Mouse (Mus musculus) liver, embryonic 16.5 days (tissue): Measurements from ENCODE around the gene Olfr550. TPM values are rescaled to one million over a fixed set of nuclear protein-coding genes. Genes with fewer than 3 reads are reported as not detected.
A peak's percentile ranks its signal among the peaks of the same experiment; 100 is the strongest.

Source experiments
- ATAC-seq: fragments of 200-750 bp; cut with Nextera tagmentation; 2 replicates; pipeline ENCODE4 v1.8.0; 2017; ENCODE audit warnings: low read depth, mild to moderate bottlenecking, moderate number of reproducible peaks, moderate library complexity
- H3K27ac ChIP-seq: fragments of 300-500 bp; sonication (generic); 2 replicates; pipeline ENCODE4 v1.5.1; 2014; ENCODE audit warnings: mild to moderate bottlenecking, low read length
- H3K27me3 ChIP-seq: fragments of 300-500 bp; sonication (generic); 2 replicates; pipeline ENCODE4 v1.6.1; 2014; ENCODE audit warnings: low read depth, low read length, mixed read lengths; ENCODE audit not compliant: control insufficient read depth, insufficient read depth
- H3K36me3 ChIP-seq: fragments of 300-500 bp; sonication (generic); 2 replicates; pipeline ENCODE4 v1.6.1; 2014; ENCODE audit warnings: mild to moderate bottlenecking; ENCODE audit not compliant: control insufficient read depth, insufficient read depth
- H3K4me1 ChIP-seq: fragments of 300-500 bp; sonication (generic); 2 replicates; pipeline ENCODE4 v1.6.1; 2014; ENCODE audit warnings: low read depth, low read length, mixed read lengths; ENCODE audit not compliant: control insufficient read depth
- H3K4me2 ChIP-seq: fragments of 300-500 bp; sonication (generic); 2 replicates; pipeline ENCODE4 v1.6.1; 2014; ENCODE audit warnings: low read depth, low read length, mixed read lengths
- H3K4me3 ChIP-seq: fragments of 300-500 bp; sonication (generic); 2 replicates; pipeline ENCODE4 v1.5.1; 2014; ENCODE audit warnings: low read depth, mild to moderate bottlenecking, low read length
- H3K9ac ChIP-seq: fragments of 300-500 bp; sonication (generic); 2 replicates; pipeline ENCODE4 v1.6.1; 2014; ENCODE audit warnings: low read depth, low read length
- H3K9me3 ChIP-seq: fragments of 300-500 bp; sonication (generic); replicated peaks from 2 replicates; pipeline ENCODE4 v1.6.1; 2016; ENCODE audit warnings: low read length; ENCODE audit not compliant: control insufficient read depth
- WGBS: fragments of 180-500 bp; shearing (Covaris S2); extraction: QIAGEN DNeasy Blood & Tissue Kit; methylation state at CpG from one replicate; pipeline ENCODE4 v1.1.7; 2014; ENCODE audit not compliant: insufficient replicate concordance; 5-methylcytosine and 5-hydroxymethylcytosine counted together
- polyA plus RNA-seq: library from polyadenylated mRNA; unstranded; fragments of >200 nt; fragmentation: Nextera tagmentation; extraction: Ambion mirVana; gene quantifications from 2 replicates; pipeline ENCODE4 v1.2.1, GENCODE M21; 2015

Gene Olfr550
- not detected in 2 replicates for polyA plus RNA-seq

- Histone ChIP-seq H3K4me3 (no peak within 1 kb of the TSS), H3K9me3 (no peaks in the 10 kb centered on the region), H3K4me1 (no peaks in the 10 kb centered on the region), H3K27ac (no peak within 1 kb of the TSS), H3K9ac (no peak within 1 kb of the TSS), H3K36me3 (no peaks in the 10 kb centered on the region), H3K27me3 (no peaks in the 10 kb centered on the region), H3K4me2 (no peak within 1 kb of the TSS)
- ATAC-seq, result no peak
- WGBS, result 80% methylated on average over 8 of the region's 8 CpGs
These were observed at the start of gene Olfr550 for GRCm38 (mm10) chr7:102571142-102571541. Olfr550 (plus strand) TSS chr7:102571442.

- H3K9me3 ChIP-seq, result no peaks in the 10 kb centered on the region
- H3K36me3 ChIP-seq, result no peaks in the 10 kb centered on the region
- no peak overlapping the region for H3K4me2 ChIP-seq
- no peaks in the 10 kb centered on the region for H3K27me3 ChIP-seq
- H3K4me3 ChIP-seq, result no peak overlapping the region
- 45% methylated on average over 1 of the region's 1 CpGs for WGBS
- H3K9ac ChIP-seq, result no peak overlapping the region
- H3K4me1 ChIP-seq, result no peaks in the 10 kb centered on the region
- no peak overlapping the region for H3K27ac ChIP-seq
- ATAC-seq, result no peak
These were observed 42.2 kb upstream of the Olfr550 start for GRCm38 (mm10) chr7:102529052-102529451.

- no peaks in the 10 kb centered on the region for H3K4me1 ChIP-seq
- no peak within 1 kb of the TSS for H3K9ac ChIP-seq
- no peaks in the 10 kb centered on the region for H3K9me3 ChIP-seq
- H3K27ac ChIP-seq, result no peak within 1 kb of the TSS
- H3K36me3 ChIP-seq, result no peaks in the 10 kb centered on the region
- H3K4me3 ChIP-seq, result no peak within 1 kb of the TSS
- no peak within 1 kb of the TSS for H3K4me2 ChIP-seq
- no peak for ATAC-seq
- H3K27me3 ChIP-seq, result no peaks in the 10 kb centered on the region
- WGBS, result 50% methylated on average over 1 of the region's 1 CpGs
These were observed 36.8 kb upstream of the Olfr550 start, which contains the start of gene Olfr547 for GRCm38 (mm10) chr7:102534449-102534848. Olfr547 (plus strand) TSS chr7:102534749.

GRCm38 (mm10) chr7:102540596-102540995 is 30.6 kb upstream of the Olfr550 start, which contains the start of gene Olfr548-ps1:
Olfr548-ps1 (plus strand) TSS chr7:102540896.
- no peak for ATAC-seq
- 59% methylated on average over 2 of the region's 2 CpGs for WGBS
- H3K9ac ChIP-seq, result no peak within 1 kb of the TSS

GRCm38 (mm10) chr7:102541251-102541650 is 30.0 kb upstream of the Olfr550 start:
- Histone ChIP-seq H3K9ac (no peak overlapping the region), H3K27ac (no peak overlapping the region), H3K4me2 (no peak overlapping the region), H3K4me1 (no peaks in the 10 kb centered on the region), H3K27me3 (no peaks in the 10 kb centered on the region), H3K36me3 (no peaks in the 10 kb centered on the region), H3K4me3 (no peak overlapping the region), H3K9me3 (no peaks in the 10 kb centered on the region)
- ATAC-seq, result no peak
- WGBS, result 28% methylated on average over 3 of the region's 3 CpGs

More at GRCm38 (mm10) chr7:102540596-102540995, 30.6 kb upstream of the Olfr550 start, which contains the start of gene Olfr548-ps1:
- Histone ChIP-seq H3K36me3 (no peaks in the 10 kb centered on the region), H3K4me1 (no peaks in the 10 kb centered on the region), H3K9me3 (no peaks in the 10 kb centered on the region), H3K27ac (no peak within 1 kb of the TSS), H3K27me3 (no peaks in the 10 kb centered on the region), H3K4me2 (no peak within 1 kb of the TSS), H3K4me3 (no peak within 1 kb of the TSS)

GRCm38 (mm10) chr7:102549570-102549969 is 21.7 kb upstream of the Olfr550 start, which contains the start of gene Olfr549:
Olfr549 (plus strand) TSS chr7:102549870.
- WGBS, result 74% methylated on average over 3 of the region's 3 CpGs
- no peak within 1 kb of the TSS for H3K4me3 ChIP-seq
- no peaks in the 10 kb centered on the region for H3K4me1 ChIP-seq
- no peak within 1 kb of the TSS for H3K27ac ChIP-seq
- no peak for ATAC-seq
- no peaks in the 10 kb centered on the region for H3K9me3 ChIP-seq
- H3K36me3 ChIP-seq, result no peaks in the 10 kb centered on the region
- no peaks in the 10 kb centered on the region for H3K27me3 ChIP-seq
- H3K9ac ChIP-seq, result no peak within 1 kb of the TSS
- no peak within 1 kb of the TSS for H3K4me2 ChIP-seq

- Histone ChIP-seq H3K4me1 (no peaks in the 10 kb centered on the region), H3K27me3 (no peaks in the 10 kb centered on the region), H3K9ac (no peak overlapping the region), H3K9me3 (no peaks in the 10 kb centered on the region), H3K27ac (no peak overlapping the region), H3K36me3 (no peaks in the 10 kb centered on the region), H3K4me3 (no peak overlapping the region), H3K4me2 (no peak overlapping the region)
- 50% methylated on average over 3 of the region's 3 CpGs for WGBS
- ATAC-seq, result no peak
These were observed 18.0 kb upstream of the Olfr550 start for GRCm38 (mm10) chr7:102553279-102553678.

GRCm38 (mm10) chr7:102564999-102565997 is 5.9 kb upstream of the Olfr550 start, which contains the start of gene Trim21:
Trim21 (minus strand) TSS chr7:102565486.
- peak within 1 kb of the TSS; percentile 41; the same call in 1 of the 2 replicates for H3K27ac ChIP-seq
- H3K4me2 ChIP-seq, result peak within 1 kb of the TSS; percentile 80

GRCm38 (mm10) chr7:102566219-102566618 is 5.0 kb upstream of the Olfr550 start:
- Histone ChIP-seq H3K27ac (no peak overlapping the region), H3K9ac (no peak overlapping the region), H3K4me2 (no peak overlapping the region), H3K9me3 (no peaks in the 10 kb centered on the region), H3K27me3 (no peaks in the 10 kb centered on the region), H3K4me3 (no peak overlapping the region), H3K36me3 (peaks cover 3% of the 10 kb centered on the region), H3K4me1 (peaks cover 10% of the 10 kb centered on the region)
- ATAC-seq, result no peak
- 70% methylated on average over 4 of the region's 4 CpGs for WGBS

More at GRCm38 (mm10) chr7:102564999-102565997, 5.9 kb upstream of the Olfr550 start, which contains the start of gene Trim21:
- H3K9ac ChIP-seq, result peak within 1 kb of the TSS; percentile 75
- 10% methylated on average over 10 of the region's 10 CpGs for WGBS
- peak; percentile 100 for ATAC-seq
- peaks cover 3% of the 10 kb centered on the region for H3K36me3 ChIP-seq
- H3K4me3 ChIP-seq, result peak within 1 kb of the TSS; percentile 79
- no peaks in the 10 kb centered on the region for H3K9me3 ChIP-seq
- peaks cover 10% of the 10 kb centered on the region for H3K4me1 ChIP-seq
- H3K27me3 ChIP-seq, result no peaks in the 10 kb centered on the region
